Mouse (Mus musculus): ENCODE data around the gene Setd3. TPM values are rescaled to one million over a fixed set of nuclear protein-coding genes. Genes with fewer than 3 reads are reported as not detected.

Gene Setd3
- polyA plus RNA-seq, 1 experiment from 2014 or later, result 96.6 TPM

DNA sequence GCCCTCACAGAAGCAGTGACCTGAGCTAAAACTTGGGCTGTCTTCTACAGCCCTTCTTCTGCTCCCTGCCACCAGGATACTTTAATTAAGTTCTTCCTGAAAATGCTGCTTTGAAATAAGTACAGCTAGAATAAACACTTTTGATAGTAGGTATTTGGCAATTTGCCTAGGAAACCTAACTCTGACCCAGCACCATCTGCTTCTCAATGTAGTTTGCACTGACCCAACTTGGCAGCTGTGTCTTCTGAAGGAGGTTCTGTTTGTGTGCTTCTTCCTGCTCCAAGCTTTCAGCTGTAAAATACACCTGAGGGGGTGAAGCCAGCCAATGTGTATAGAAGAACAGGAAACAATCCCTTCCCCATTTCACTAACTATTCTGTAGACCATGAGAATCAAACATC lies 7.8 kb downstream of the Setd3 start:
- Histone ChIP-seq H3K4me1 (replicated peaks) (peaks cover 17% of the 10 kb centered on the region), H3K27me3 (no peaks in the 10 kb centered on the region), H3K4me2 (replicated peaks) (no peak overlapping the region), H3K4me3 (replicated peaks) (no peak overlapping the region), H3K9me3 (no peaks in the 10 kb centered on the region), H3K36me3 (no peaks in the 10 kb centered on the region), H3K27ac (no peak overlapping the region), H3K9ac (replicated peaks) (no peak overlapping the region)
- no peak for ATAC-seq

DNA sequence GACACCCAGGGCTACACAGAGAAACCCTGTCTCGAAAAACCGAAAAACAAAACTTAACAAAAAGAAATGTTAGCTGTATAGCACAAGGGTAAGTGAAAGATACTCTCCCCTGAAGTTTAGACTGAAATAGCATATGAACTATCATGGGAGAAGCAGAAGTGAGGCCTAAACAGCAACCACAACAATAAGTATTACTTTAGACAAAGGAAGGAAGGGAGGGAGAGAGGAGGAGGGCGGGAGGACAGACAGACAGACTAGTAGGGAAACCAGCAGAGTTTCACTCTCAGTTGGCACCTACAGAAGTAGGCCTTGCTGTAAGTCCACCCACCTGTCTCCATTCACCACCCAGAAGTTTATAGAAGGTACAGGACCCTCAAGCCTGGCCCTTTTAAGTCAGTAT lies 8.6 kb downstream of the Setd3 start:
- Histone ChIP-seq H3K9ac (replicated peaks) (no peak overlapping the region), H3K27me3 (no peaks in the 10 kb centered on the region), H3K4me1 (replicated peaks) (peaks cover 19% of the 10 kb centered on the region), H3K4me2 (replicated peaks) (no peak overlapping the region), H3K9me3 (no peaks in the 10 kb centered on the region), H3K36me3 (no peaks in the 10 kb centered on the region), H3K27ac (no peak overlapping the region), H3K4me3 (replicated peaks) (no peak overlapping the region)
- no peak for ATAC-seq
- WGBS, result 86% methylated on average over 3 of the region's 3 CpGs

DNA sequence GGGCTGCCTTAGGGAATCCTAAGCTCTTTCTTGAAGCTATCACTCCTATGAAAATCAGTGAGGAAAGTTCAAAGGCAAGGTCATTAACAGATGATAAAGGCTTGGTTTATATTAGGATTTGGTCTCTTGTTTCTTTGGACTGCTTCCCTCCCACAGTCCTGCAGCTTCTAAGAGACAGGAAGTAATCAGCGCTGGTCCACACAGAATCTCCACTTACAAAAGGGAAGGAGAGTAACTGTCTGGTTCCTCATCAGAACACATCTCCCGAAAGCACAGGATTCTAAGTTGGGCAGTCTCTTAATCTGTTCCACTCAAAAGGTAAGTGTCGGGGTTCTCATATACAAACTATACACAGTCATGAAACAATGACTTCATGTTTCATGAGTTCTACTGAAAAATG lies 10.2 kb downstream of the Setd3 start:
- no peak for ATAC-seq
- Histone ChIP-seq H3K4me3 (replicated peaks) (no peak overlapping the region), H3K4me1 (replicated peaks) (peaks cover 20% of the 10 kb centered on the region), H3K27me3 (no peaks in the 10 kb centered on the region), H3K9me3 (no peaks in the 10 kb centered on the region), H3K4me2 (replicated peaks) (no peak overlapping the region), H3K27ac (no peak overlapping the region), H3K9ac (replicated peaks) (no peak overlapping the region), H3K36me3 (peaks cover 4% of the 10 kb centered on the region; the same call in 1 of the 2 replicates)
- WGBS, result 85% methylated on average over 3 of the region's 3 CpGs

DNA sequence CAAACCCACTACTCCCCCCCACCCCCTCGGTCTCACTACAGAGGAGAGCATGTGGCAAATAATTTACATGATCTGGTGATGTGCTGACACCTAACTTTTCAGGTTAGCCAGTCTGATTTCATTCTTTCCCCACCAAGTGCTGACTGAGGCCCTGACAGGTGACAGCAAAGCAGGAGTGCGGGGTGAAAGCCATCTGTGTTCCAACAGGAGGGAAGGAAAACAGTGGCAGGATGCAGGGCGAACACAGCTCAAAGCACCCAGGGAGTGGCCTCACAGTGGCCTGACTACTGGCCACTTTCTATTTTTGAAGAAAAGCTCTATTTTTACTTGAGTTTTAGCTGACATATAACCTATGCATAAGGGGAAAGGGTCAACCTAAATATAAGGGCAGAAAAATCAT lies 15.4 kb downstream of the Setd3 start:
- H3K4me2 ChIP-seq (replicated peaks), result no peak overlapping the region
- H3K27me3 ChIP-seq, result no peaks in the 10 kb centered on the region
- no peak for ATAC-seq
- H3K4me1 ChIP-seq (replicated peaks), result 0 out of 2 replicates have a peak, but pooled peaks cover 7% of the 10 kb centered on the region
- H3K9ac ChIP-seq (replicated peaks), result no peak overlapping the region
- peaks cover 43% of the 10 kb centered on the region for H3K36me3 ChIP-seq
- WGBS, result 82% methylated on average over 3 of the region's 3 CpGs
- no peak overlapping the region for H3K4me3 ChIP-seq (replicated peaks)
- no peaks in the 10 kb centered on the region for H3K9me3 ChIP-seq
- H3K27ac ChIP-seq, result no peak overlapping the region

DNA sequence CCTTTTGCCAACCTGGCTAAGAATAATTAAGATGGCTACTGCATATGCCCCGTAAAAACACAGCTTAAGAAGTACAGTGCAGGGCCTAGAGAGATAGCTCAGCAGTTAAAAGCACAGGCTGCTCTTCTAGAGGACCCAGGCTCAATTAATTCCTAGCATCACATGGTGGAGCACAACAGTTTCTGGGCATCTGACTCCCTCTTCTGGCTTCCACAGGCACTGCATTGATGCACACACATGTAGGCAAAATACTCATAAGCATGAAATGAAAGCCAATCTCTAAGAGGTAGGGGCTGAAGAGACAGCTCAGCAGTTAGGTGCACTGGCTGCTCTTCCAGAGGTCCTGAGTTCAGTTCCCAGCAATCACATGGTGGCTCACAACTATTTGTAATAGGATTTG lies 17.1 kb downstream of the Setd3 start:
- Histone ChIP-seq H3K9ac (replicated peaks) (no peak overlapping the region), H3K27me3 (no peaks in the 10 kb centered on the region), H3K4me3 (replicated peaks) (no peak overlapping the region), H3K9me3 (no peaks in the 10 kb centered on the region), H3K4me1 (replicated peaks) (0 out of 2 replicates have a peak, but pooled peaks cover 7% of the 10 kb centered on the region), H3K36me3 (peaks cover 52% of the 10 kb centered on the region), H3K4me2 (replicated peaks) (no peak overlapping the region), H3K27ac (no peak overlapping the region)
- 96% methylated on average over 1 of the region's 1 CpGs for WGBS
- no peak for ATAC-seq

DNA sequence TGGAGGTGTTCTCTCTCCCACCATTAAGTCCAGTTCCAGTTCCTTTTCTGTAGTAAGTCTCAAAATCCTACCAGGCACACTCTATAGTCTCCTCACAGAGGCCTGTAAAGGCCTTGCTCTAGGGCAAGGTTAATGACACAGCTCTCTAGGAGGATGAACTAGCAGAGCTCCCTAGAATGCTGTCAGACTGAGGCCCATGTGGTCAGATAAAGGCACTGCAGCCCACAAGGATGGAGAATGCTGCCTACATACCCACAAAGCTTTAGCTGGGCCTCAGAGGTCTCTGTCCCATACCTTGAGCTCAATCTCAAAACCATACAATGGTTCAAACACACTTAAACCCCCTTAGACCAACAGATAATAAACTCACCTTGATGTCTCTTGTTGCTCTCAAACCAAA lies 19.3 kb downstream of the Setd3 start:
- no peak overlapping the region for H3K9ac ChIP-seq (replicated peaks)
- 0 out of 2 replicates have a peak, but pooled peaks cover 2% of the 10 kb centered on the region for H3K4me1 ChIP-seq (replicated peaks)
- H3K9me3 ChIP-seq, result no peaks in the 10 kb centered on the region
- H3K4me2 ChIP-seq (replicated peaks), result no peak overlapping the region
- no peak overlapping the region for H3K27ac ChIP-seq
- H3K27me3 ChIP-seq, result no peaks in the 10 kb centered on the region
- H3K36me3 ChIP-seq, result peaks cover 69% of the 10 kb centered on the region
- no peak for ATAC-seq
- no peak overlapping the region for H3K4me3 ChIP-seq (replicated peaks)

DNA sequence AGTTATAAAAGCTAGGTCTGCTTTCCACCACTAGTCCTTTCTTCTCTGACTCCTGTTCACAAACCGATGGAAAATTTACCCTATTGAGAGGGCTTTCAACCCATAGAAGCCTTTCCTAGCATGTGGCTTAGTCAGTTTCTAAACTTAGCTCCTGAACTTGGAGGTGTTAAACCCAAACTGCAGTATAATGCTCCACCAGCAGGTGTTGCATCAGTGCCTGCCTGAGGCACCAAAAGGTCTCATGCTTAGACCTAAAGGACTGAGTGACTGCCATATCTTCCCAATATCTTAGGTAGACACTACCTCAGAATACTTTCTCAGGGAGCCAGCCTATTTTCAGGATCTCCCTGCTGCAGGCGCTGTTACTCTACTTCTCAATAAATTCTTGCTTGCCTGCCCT lies 26.4 kb downstream of the Setd3 start:
- Histone ChIP-seq H3K9me3 (no peaks in the 10 kb centered on the region), H3K27me3 (no peaks in the 10 kb centered on the region), H3K36me3 (peaks cover 53% of the 10 kb centered on the region), H3K9ac (replicated peaks) (no peak overlapping the region), H3K27ac (no peak overlapping the region), H3K4me3 (replicated peaks) (no peak overlapping the region), H3K4me1 (replicated peaks) (no peaks in the 10 kb centered on the region), H3K4me2 (replicated peaks) (no peak overlapping the region)
- ATAC-seq, result no peak
- WGBS, result 98% methylated on average over 2 of the region's 2 CpGs

DNA sequence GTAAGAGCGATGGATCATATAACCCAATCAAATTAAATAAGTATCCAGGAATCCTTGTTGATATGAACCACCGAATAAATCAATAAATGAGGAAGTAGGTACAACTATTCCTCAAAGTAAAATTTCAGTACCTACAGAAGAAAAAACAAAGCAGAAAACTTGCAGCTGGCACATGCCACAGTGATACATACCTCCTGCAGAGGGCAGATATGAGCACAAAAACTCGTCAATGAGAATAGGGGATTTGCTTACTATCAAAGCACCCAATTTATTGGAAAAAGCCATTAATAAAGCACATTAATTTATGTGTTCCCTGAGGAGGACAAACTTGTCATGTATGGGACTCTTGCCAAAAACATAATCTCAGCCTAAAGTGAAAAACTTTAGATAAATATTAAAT lies 29.4 kb downstream of the Setd3 start:
- Histone ChIP-seq H3K9me3 (no peaks in the 10 kb centered on the region), H3K4me1 (replicated peaks) (no peaks in the 10 kb centered on the region), H3K4me3 (replicated peaks) (no peak overlapping the region), H3K27ac (no peak overlapping the region), H3K36me3 (peaks cover 33% of the 10 kb centered on the region), H3K27me3 (no peaks in the 10 kb centered on the region), H3K4me2 (replicated peaks) (no peak overlapping the region), H3K9ac (replicated peaks) (no peak overlapping the region)
- no peak for ATAC-seq
- 83% methylated on average over 3 of the region's 3 CpGs for WGBS

DNA sequence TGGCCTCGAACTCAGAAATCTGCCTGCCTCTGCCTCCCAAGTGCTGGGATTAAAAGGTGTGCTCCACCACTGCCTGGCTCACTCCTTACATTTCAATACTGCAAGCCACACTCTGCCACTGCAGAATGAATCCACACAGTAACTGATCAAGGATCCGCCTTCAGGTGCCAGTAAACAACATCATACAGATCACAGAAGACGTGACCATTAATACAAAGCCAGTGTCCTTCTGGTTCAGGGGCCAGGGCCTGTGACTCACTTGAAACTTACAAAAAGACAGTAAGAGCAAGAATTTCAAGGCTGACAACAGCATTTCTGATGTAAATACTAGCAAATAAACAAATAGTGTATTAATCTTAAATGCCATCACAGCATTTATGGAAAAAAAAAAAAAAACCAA lies 33.9 kb downstream of the Setd3 start:
- H3K27me3 ChIP-seq, result no peaks in the 10 kb centered on the region
- no peak overlapping the region for H3K4me3 ChIP-seq (replicated peaks)
- H3K4me1 ChIP-seq (replicated peaks), result no peaks in the 10 kb centered on the region
- 97% methylated on average over 3 of the region's 3 CpGs for WGBS
- H3K27ac ChIP-seq, result no peak overlapping the region
- no peak for ATAC-seq
- no peaks in the 10 kb centered on the region for H3K9me3 ChIP-seq
- H3K36me3 ChIP-seq, result peaks cover 20% of the 10 kb centered on the region
- no peak overlapping the region for H3K9ac ChIP-seq (replicated peaks)
- no peak overlapping the region for H3K4me2 ChIP-seq (replicated peaks)

DNA sequence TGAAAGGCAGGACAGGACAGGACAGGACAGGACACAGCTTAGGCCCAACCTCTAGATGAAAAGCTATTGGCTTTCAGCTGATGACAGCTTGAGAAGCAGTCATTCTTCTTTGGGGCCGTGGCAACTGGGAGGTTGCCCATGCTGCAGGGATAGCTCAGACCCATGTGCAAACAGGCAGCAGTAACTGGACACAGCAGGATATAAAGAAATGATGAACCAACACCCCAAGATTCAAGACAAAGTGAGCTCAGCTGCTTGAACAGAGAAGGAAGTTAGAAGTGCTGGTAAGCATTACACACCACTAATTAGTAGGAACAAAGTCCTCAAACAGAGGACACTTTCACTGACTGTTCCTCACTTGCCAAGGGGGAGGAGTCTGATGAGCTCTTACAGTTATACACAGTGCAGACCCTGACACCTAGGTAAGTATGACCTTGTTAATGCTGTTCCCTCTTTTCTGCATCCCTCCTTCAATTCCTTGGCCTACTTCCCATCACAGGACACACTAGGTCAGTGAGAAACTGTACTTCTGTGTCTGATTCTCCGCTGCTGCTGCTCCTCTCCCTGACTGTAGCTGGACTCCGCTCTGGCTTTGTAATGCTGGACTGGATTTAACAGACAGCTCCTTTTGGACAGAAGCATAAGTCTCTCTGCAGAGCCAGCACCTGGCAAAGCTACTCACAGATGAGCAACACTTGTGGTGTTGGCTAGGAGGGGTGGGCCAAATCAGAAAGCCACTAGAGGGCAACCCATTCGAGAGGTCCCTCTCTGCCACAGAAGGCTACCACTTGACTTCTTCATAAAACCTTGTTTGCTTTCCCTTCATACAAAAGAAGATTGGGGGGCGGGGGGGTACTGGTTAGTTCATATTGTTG lies 35.3 kb downstream of the Setd3 start:
- no peak overlapping the region for H3K4me2 ChIP-seq (replicated peaks)
- H3K4me1 ChIP-seq (replicated peaks), result no peaks in the 10 kb centered on the region
- no peak for ATAC-seq
- peaks cover 18% of the 10 kb centered on the region for H3K36me3 ChIP-seq
- no peaks in the 10 kb centered on the region for H3K9me3 ChIP-seq
- H3K27me3 ChIP-seq, result no peaks in the 10 kb centered on the region
- no peak overlapping the region for H3K4me3 ChIP-seq (replicated peaks)
- no peak overlapping the region for H3K27ac ChIP-seq
- no peak overlapping the region for H3K9ac ChIP-seq (replicated peaks)
- 94% methylated on average over 5 of the region's 5 CpGs for WGBS

DNA sequence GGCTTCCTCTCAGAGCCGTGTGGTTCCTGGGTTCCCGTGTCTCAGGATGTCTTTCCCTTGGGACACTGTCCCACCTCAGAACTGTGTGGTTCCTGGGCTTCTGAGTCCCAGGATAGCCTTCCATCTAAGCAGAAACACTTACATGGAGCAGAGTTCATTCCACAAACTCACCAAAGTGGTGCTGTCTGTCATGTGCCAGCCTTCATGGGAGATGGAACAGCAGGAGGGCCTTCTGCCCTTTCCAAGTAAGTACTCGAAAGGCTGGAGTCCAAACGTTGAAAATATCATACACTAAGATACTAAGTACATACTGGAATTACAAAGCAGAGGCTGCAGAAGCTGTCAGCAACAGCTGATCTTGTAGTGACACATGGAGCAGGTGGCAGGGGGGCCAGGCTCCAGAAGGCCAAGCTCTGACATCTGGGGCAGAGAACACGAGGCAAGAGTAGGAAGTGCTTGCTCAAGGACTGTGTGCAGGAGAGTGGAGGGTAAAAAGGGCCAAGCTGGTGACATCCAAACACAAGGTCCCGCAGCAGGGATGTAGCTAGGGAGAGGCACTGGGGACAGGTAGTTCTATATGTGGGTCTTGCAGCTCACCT lies 43.4 kb downstream of the Setd3 start:
- Histone ChIP-seq H3K4me2 (replicated peaks) (no peak overlapping the region), H3K27me3 (no peaks in the 10 kb centered on the region), H3K9ac (replicated peaks) (no peak overlapping the region), H3K36me3 (peaks cover 8% of the 10 kb centered on the region), H3K4me3 (replicated peaks) (no peak overlapping the region), H3K4me1 (replicated peaks) (no peaks in the 10 kb centered on the region), H3K9me3 (no peaks in the 10 kb centered on the region), H3K27ac (no peak overlapping the region)
- 86% methylated on average over 6 of the region's 6 CpGs for WGBS
- no peak for ATAC-seq

DNA sequence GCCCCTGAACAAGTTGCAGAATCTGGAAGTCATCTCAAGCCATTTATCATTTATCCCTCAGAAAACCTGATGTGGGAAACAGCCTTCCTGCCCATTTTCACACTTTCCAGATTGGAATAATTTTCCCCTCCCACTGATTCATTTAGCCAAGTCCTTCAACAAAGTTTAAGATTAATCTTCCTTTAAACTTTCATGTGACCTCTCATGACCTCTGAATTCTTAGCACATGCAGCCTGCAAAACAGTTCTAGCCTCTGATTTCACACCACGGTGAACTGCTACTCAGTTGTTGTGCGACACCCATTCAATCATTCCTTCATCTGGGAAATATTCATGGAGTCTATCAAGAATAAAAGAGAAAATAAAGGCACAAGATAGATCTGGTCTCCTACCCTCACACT lies 45.9 kb downstream of the Setd3 start:
- Histone ChIP-seq H3K4me3 (replicated peaks) (no peak overlapping the region), H3K4me2 (replicated peaks) (no peak overlapping the region), H3K27ac (no peak overlapping the region), H3K9me3 (no peaks in the 10 kb centered on the region), H3K27me3 (no peaks in the 10 kb centered on the region), H3K36me3 (peaks cover 21% of the 10 kb centered on the region), H3K9ac (replicated peaks) (no peak overlapping the region), H3K4me1 (replicated peaks) (no peaks in the 10 kb centered on the region)
- no peak for ATAC-seq
- WGBS, result 77% methylated on average over 2 of the region's 2 CpGs

All from midbrain, embryonic 13.5 days (tissue).